Mouse (Mus musculus) heart, postnatal 0 days (tissue): Measurements from ENCODE around the gene Clk4.

Experiments used
- CTCF ChIP-seq: IDR thresholded peaks from 2 replicates; pipeline ENCODE4 v1.5.1; 2016; ENCODE audit warnings: antibody characterized with exemption, control low read depth, low read depth
- EP300 ChIP-seq: IDR thresholded peaks from 2 replicates; pipeline ENCODE4 v1.6.1; 2016; ENCODE audit warnings: antibody characterized with exemption, low read depth

DNA sequence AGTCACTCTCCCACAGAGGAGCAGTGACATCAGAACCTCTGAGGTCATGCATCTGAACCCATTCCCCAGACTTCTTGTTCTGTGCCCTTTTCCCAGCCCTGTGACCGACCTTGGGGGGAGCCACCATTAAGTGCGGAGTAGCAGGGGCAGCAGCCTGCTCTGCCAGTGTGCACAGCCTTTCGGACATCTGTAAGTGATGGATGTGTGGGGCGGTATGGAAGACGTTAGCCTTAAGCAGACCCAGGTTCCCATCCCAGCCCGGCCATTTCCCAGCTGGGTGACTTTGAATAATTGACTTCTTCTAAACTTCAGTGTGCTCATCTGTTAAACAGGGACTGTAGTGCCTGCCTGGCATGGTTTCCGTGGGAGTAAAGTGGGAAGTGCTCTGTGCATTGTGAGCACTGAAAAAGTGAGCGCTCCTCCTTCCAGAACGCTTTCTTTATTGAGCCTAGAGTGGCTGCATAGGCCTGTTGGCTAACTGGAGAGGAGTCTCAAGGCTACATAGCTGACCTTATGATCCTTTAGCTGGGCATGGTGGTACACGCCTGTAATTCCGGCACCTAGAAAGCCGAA is 42.5 kb downstream of the Clk4 start:
- TF ChIP-seq CTCF, result no peak
- TF ChIP-seq EP300, result no peak
